Mouse (Mus musculus) kidney, adult 2 months (tissue): ENCODE results near the gene H6pd.

Experiments used
- CTCF ChIP-seq: fragments of 200-500 bp; conservative IDR thresholded peaks from 2 replicates; pipeline ENCODE4 v1.5.1; 2011; ENCODE audit warnings: low read depth, mild to moderate bottlenecking, control low read depth, low read length, moderate library complexity, mixed read lengths; ENCODE audit not compliant: insufficient read depth, insufficient read length
- POLR2A ChIP-seq: fragments of 200-500 bp; IDR thresholded peaks from one replicate; pipeline ENCODE4 v1.6.1; 2011; ENCODE audit warnings: low read depth, low read length, control low read depth

DNA sequence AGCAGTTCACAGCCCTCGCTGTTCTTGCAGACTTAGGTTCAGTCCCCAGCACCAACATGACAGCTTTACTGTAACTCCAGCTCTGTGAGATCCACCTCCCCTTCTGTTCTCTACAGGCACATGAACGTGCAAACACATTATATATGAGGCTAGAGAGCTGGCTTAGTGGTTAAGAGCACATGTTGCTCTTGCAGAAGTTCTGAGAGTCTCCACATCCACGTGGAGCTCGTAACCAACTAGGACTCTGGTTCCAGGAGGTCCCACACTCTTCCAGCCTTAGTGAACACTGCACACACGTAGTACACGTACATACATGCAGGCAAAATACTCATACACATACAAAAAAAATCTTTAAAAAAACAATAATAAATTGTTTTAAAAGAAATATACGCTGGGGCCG, 1.8 kb downstream of the H6pd start:
- no peak for TF ChIP-seq POLR2A
- no peak for TF ChIP-seq CTCF
